Mouse (Mus musculus) E14TG2a.4 (cell line): ENCODE results near the gene Mrps18a.

ENCODE experiments used
- CTCF ChIP-seq: conservative IDR thresholded peaks from 2 replicates; pipeline ENCODE4 v1.5.1; 2014; ENCODE audit warnings: low read length
- NANOG ChIP-seq: IDR thresholded peaks from 2 replicates; pipeline ENCODE4 v1.6.1; 2014; ENCODE audit warnings: borderline replicate concordance, low read length, mixed read lengths
- POU5F1 ChIP-seq: IDR thresholded peaks from 2 replicates; pipeline ENCODE4 v1.6.1; 2014; ENCODE audit warnings: low read length, borderline replicate concordance

- no peak for TF ChIP-seq CTCF
- no peak for TF ChIP-seq POU5F1
- TF ChIP-seq NANOG, result no peak
Observed at GRCm38 (mm10) chr17:46115489-46115888, 4.7 kb downstream of the Mrps18a start.
